Mouse (Mus musculus): Measurements from ENCODE around the gene H2al1e.
"Not testable (repeated sequence)": the region's sequence is repeated elsewhere in the genome, so short reads cannot be mapped to it uniquely, and the experiment has no call there.

H2al1e gene

GRCm38 (mm10) chrX:11311634-11312033 lies at the start of gene H2al1e:
Gene H2al1e, plus strand, starts transcription at chrX:11311934.
- DNase-seq (ENCODE audit: low spot score in 2 of 2) = not testable (repeated sequence)

- no peak for DNase-seq (ENCODE audit: low spot score in 2 of 2)
Observed at GRCm38 (mm10) chrX:11264918-11265317, 46.8 kb upstream of the H2al1e start.

GRCm38 (mm10) chrX:11267791-11268190 lies 43.9 kb upstream of the H2al1e start:
- no peak for DNase-seq (ENCODE audit: low spot score in 2 of 2)

GRCm38 (mm10) chrX:11269074-11269473 lies 42.7 kb upstream of the H2al1e start:
- no peak for DNase-seq (ENCODE audit: low spot score in 2 of 2)

GRCm38 (mm10) chrX:11273190-11273589 lies 38.5 kb upstream of the H2al1e start:
- no peak for DNase-seq (ENCODE audit: low spot score in 2 of 2)

- DNase-seq (ENCODE audit: low spot score in 2 of 2) = no peak
Observed at GRCm38 (mm10) chrX:11277083-11277482, 34.7 kb upstream of the H2al1e start.

GRCm38 (mm10) chrX:11280741-11281140 lies 31.0 kb upstream of the H2al1e start:
- no peak for DNase-seq (ENCODE audit: low spot score in 2 of 2)

- DNase-seq (ENCODE audit: low spot score in 2 of 2) = no peak
Observed at GRCm38 (mm10) chrX:11288306-11288882, 23.3 kb upstream of the H2al1e start.

GRCm38 (mm10) chrX:11289244-11289643 lies 22.5 kb upstream of the H2al1e start:
- no peak for DNase-seq (ENCODE audit: low spot score in 2 of 2)

- DNase-seq (ENCODE audit: low spot score in 2 of 2) = not testable (repeated sequence)
Observed at GRCm38 (mm10) chrX:11298957-11299356, 12.8 kb upstream of the H2al1e start, which contains the start of gene H2al1a. Gene H2al1a, plus strand, starts transcription at chrX:11299257.

- DNase-seq (ENCODE audit: low spot score in 2 of 2) = not testable (repeated sequence)
Observed at GRCm38 (mm10) chrX:11302132-11302531, 9.6 kb upstream of the H2al1e start, which contains the start of gene H2al1b. Gene H2al1b, plus strand, starts transcription at chrX:11302432.

GRCm38 (mm10) chrX:11305355-11305754 lies 6.4 kb upstream of the H2al1e start, which contains the start of gene H2al1c:
Gene H2al1c, plus strand, starts transcription at chrX:11305655.
- DNase-seq (ENCODE audit: low spot score in 2 of 2) = not testable (repeated sequence)

GRCm38 (mm10) chrX:11308524-11308923 lies 3.2 kb upstream of the H2al1e start, which contains the start of gene H2al1d:
Gene H2al1d, plus strand, starts transcription at chrX:11308824.
- DNase-seq (ENCODE audit: low spot score in 2 of 2) = not testable (repeated sequence)

- not testable (repeated sequence) for DNase-seq (ENCODE audit: low spot score in 2 of 2)
Observed at GRCm38 (mm10) chrX:11314858-11315257, 3.1 kb downstream of the H2al1e start, which contains the start of gene H2al1f. Gene H2al1f, plus strand, starts transcription at chrX:11315158.

- DNase-seq (ENCODE audit: low spot score in 2 of 2) = not testable (repeated sequence)
Observed at GRCm38 (mm10) chrX:11317956-11318355, 6.2 kb downstream of the H2al1e start, which contains the start of gene H2al1g. Gene H2al1g, plus strand, starts transcription at chrX:11318256.

- DNase-seq (ENCODE audit: low spot score in 2 of 2) = not testable (repeated sequence)
Observed at GRCm38 (mm10) chrX:11321192-11321591, 9.5 kb downstream of the H2al1e start, which contains the start of gene H2al1h. Gene H2al1h, plus strand, starts transcription at chrX:11321492.

GRCm38 (mm10) chrX:11324359-11324758 lies 12.6 kb downstream of the H2al1e start, which contains the start of gene H2al1i:
Gene H2al1i, plus strand, starts transcription at chrX:11324659.
- DNase-seq (ENCODE audit: low spot score in 2 of 2) = not testable (repeated sequence)

- not testable (repeated sequence) for DNase-seq (ENCODE audit: low spot score in 2 of 2)
Observed at GRCm38 (mm10) chrX:11327522-11327921, 15.8 kb downstream of the H2al1e start, which contains the start of gene H2al1j. Gene H2al1j, plus strand, starts transcription at chrX:11327822.

- no peak for DNase-seq (ENCODE audit: low spot score in 2 of 2)
Observed at GRCm38 (mm10) chrX:11345762-11346161, 34.0 kb downstream of the H2al1e start.

GRCm38 (mm10) chrX:11346756-11347155 lies 35.0 kb downstream of the H2al1e start:
- no peak for DNase-seq (ENCODE audit: low spot score in 2 of 2)

GRCm38 (mm10) chrX:11360823-11361222 lies 49.1 kb downstream of the H2al1e start:
- DNase-seq (ENCODE audit: low spot score in 2 of 2) = no peak

GRCm38 (mm10) chrX:11361261-11361660 lies 49.5 kb downstream of the H2al1e start:
- DNase-seq (ENCODE audit: low spot score in 2 of 2) = no peak
